Mouse (Mus musculus) left cerebral cortex, adult 11 months (tissue): ENCODE measurements around the gene Plcb3.

Experiments
- DNase-seq: peaks from one replicate; pipeline ENCODE4 v3.0.0; 2022; ENCODE audit warnings: low spot score

The Plcb3 gene

DNA sequence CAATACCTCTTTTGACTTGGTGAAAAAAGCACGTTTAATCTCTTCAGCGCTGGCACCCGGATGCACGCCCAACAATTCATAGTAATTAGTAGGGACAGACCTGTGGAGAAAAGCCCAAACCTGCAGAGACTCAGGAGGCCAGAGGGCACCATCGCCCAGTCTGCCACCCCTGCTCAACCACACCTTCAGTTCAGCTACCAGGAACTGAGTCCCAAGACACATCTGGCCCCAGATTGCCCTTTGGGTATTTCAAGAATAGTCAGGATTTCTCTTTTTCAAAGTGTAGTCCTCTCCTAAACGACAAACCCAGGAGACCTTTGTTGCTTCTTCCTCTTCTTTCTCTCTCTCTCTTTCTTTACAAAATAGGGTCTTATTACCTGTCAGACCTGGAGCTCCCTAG lies 14.4 kb upstream of the Plcb3 start:
- no peak for DNase-seq

DNA sequence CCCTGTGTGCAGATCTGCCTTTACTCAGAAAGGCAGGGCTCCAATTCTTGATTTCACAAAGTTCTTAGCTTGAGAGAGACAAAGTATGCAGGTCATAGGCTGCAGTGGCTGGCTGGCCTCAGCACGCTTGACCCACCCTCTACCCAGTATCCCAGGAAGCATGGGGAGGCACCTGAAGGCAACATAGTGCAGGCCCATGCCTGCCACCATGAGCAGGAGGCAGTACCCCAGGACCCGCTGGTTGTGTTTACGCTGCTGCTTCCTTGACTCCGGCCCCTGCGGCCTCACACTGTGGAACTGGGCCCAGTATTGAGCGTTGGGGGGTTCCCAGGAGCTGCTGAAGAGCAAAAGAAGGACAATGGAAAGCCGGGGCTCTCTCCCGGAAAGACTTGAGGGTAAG lies 13.0 kb upstream of the Plcb3 start:
- no peak for DNase-seq

DNA sequence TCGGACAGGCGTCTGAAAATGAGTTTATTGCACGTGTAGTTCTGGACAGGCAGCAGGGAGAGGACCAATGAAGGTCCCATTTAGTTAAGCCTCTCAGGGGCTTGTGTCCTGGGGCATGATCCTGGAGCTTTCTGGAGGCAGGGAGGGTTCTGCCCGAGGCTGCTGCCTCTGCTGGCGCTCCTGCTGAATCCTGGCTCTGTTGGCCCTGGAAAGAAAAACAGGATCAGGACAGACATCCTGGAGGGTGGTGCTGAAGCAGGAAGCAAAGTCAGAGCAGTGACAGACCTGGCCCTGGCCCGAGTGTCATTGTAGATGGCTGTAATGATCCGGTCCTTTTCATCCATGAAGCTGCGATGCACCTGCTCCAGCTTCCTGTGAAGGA lies 11.6 kb upstream of the Plcb3 start:
- DNase-seq, result no peak

DNA sequence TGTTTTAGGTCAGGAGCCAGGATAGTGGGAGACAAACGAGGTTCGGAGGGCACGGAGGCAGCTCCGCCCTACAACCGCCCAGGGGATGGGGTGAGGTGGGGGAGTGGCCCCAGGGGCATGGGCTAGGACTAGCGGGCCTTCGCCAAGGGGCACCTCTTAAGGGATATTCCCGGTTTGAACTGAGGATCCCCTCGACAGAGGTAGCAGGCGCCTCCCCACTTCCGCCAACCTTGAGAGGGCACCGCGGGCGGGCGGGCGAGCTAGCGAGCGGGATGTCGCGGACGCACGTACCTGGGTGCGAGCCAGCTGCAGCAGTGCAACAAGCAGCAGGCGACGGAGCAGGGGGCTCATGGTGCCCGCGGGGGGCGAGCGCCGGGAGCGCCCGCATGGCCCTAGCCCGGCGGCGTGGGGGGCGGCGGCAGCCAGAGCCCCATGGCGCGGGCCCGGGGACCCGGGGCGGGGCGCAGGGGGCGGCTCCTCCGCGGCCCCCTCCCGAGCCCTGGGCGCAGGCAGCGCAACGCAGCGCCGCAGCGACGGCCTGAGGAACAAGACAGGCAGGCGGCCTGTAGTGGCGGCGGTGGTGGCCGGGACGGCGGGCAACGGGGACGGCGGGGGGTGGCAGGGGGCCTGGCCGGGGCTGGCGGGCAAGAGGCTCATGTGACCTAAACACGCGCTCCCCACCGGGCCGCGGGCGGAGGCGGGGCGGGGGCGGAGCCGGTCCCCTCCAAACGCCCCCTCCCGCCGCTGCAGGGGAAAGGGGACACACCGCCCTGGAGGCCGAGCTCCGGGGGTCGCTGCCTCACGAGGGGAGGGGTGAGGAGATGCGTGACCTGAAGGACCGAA lies 11.0 kb upstream of the Plcb3 start, which contains the start of gene Vegfb:
Vegfb (minus strand) TSS at position 591 of the 843 bp plus-strand sequence.
- no peak for DNase-seq

DNA sequence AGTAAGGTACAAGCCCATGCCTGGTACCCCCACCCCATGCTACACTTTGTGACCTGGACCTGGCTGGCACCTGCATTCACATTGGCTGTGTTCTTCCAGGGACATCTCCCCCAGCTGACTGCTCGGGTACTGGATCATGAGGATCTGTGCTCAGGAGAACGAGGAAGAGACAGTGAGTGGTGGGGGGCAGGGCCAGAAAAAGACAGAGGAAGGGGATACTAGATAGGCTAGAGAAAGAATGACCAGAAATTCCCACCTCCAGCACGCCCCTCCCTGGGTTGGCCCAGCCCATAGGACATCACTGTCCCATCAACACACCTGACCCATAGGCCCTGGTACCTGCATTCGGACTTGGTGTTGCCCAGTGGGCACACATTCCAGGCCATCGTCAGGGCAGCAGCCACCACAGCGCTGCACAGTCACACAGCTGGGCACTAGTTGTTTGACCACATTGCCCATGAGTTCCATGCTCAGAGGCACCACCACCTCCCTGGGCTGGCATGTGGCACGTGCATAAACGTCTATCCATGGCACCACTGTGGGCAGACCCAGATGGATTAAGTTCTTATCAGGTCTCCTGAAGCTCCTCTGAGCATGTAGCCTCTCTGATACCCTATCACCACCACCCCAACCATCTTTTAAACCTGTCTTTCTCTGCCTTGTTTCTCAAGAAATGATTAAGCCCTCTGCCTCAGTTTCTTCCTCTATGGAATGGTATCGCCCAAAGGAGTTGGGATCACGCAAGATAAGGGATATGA lies 9.9 kb upstream of the Plcb3 start:
- no peak for DNase-seq

DNA sequence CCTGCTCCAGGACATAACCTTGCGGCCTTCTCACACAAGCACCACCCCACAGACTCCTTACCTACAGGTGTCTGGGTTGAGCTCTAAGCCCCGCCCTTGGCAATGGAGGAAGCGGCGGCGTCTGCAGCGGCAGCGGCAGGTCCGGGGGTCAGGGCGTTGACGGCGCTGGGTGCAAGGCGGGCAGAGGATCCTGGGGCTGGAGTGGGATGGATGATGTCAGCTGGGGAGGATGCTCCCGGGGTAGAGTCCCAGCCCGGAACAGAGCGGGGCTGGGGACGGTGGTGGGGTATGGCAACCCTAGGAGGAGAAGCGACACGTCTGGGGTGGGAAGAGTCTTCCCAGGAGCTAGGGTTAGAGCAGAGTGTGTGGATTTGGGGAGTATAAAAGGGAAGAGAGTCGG lies 9.0 kb upstream of the Plcb3 start:
- no peak for DNase-seq

DNA sequence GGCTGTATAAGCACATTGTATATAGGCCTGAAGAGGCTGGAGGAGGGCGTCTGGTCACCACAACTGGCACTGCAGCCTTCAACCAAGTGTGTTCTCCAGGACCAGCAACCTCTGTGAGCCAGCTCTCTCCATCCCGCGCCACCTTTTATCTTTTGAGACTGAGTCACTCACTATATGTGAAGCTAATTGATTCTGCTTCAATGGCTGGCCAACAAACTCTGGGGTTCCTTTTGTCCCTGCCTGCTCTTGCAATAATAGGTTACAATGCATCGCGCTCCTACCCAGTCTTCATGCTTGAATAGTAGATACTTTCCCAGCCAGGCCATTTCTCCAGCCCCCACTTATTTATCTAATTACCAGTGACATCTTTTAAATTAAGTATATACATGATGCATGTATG lies 7.4 kb upstream of the Plcb3 start:
- DNase-seq, result no peak

DNA sequence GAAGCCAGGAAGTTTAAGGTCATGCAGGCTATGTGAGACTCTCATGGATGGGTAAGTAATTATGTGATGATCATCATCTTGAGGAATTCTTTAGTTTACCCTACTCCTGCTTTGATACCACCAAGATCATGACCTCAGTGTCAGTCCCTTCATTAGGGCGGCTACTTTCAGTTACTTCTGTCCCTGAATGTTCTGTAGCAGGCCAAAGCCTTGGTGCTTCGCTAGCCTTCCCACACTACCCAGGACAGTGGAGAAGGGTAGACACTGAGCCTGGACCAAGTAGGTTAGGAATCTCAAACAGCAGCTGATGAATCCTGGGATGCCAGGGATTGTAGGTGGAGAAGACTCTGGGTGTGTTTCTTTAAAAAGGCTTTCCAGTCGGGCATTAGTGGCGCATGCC lies 5.2 kb upstream of the Plcb3 start:
- no peak for DNase-seq

DNA sequence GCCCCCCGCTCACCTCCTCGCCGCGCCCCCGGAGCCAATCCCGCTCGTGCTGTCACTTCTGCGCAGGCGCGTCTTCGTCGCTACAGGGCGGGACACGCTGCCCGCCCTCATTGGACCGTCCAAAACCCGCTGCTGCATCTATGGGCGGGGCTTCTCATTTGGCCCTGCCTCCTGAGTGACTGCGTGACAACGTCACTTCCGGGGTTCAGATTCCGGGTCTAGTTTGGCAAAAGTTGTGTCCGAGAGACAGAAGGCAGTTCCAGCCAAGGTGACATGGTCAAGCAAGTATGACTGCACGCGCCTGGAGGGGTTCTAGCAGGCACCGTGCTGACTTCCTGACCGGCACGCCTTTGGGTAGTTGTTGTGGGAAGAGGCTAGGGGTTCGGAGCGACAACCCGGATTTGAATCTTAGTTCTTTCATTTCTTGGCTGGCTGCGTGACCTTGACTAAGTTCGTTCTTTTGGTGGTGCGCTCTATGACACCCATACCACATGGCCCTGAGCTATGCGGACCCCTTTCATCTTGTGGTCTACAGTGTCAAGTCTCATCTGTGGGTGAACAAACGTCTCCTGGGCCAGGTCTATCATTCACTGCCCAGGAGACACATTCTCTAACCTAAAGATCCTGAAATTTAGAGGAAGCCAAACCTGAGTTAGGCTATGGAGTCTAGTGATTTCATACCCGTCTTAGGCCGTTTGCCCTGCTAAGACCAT lies 4.3 kb upstream of the Plcb3 start, which contains the start of gene Fkbp2:
Fkbp2 (minus strand) TSS at position 121 of the 713 bp plus-strand sequence.
- peak; percentile 98 for DNase-seq

DNA sequence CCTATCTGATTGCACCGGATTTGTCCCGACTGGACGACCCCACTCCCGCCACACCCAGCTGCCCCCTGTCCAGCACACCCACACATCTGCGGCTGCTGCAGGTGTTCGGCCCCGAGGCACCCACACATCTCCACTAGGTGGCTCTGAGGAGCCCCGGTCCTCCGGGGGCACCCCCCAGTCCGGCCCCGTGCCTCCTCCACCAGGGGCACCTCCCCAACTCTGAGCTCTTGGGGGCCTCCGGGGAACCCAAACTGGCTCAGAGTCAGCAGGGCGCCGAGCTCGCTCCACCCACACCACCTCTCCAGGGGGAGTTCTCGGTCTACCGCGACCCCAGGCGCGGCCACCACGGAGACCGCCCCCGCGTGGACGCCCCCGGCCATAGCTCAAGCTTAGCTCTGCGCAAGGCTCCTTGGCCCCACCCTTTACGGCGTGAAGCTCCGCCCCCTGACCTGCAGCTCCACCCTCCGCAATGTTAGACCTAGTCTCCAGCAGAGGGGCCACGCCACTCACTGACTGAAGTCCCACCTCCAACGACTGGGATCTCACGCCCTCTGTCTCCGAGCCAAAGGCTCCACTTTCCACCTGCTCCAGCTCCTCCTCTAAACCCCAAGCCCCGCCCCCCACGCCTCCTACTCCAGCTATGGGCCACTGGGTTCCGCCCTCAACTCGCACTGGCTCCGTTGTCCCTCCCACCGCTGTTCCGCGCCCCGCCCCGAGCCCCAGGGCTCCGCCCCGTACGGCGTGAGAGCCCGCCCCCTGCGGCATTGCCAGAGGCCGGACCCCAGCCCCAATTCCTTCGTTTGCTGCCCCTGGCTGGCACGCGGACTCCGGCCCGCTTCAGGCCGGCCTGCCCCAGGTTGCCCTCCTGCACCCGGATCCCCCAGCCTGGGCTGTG lies 3.5 kb upstream of the Plcb3 start:
- peak; percentile 98 for DNase-seq

DNA sequence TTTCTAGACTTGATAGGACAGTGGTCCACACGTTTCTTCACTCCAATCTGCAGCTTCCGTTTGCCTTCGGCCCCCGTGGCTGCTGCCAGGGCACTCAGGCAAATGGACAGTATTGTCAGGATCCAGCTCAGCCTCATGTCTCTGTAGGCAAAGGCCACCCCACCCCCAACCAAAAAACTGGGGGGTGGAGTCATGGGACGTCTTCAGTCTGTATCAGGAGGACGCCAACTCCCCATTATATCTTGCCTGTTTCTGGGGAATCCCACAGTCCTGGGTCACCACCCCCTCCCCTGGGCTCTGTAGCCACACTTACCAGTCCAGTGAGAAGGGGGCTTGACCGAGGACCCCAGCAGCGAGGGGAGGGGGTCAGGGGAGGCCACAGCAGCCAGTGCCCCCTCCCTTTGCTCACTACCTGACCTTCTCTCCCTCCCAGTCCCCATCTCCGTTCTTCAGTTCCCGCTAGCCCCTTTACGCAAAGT lies 2.8 kb upstream of the Plcb3 start:
- DNase-seq, result no peak

DNA sequence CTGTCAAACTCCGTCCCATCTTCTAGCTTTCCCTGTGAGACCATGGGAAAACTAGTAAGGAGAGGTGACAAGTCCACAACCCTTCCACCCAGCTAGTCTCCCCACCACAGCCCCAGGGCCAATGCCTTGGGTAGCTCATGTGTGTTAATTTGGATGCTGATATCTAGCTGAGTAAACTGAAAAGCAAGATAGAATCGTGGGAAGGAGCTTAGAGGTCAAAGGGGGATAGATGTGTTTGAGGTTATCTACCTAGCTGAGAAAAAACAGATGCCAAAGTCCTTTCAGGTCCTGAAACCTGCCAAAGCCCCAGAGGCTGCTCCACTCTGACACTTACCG lies 2.3 kb upstream of the Plcb3 start:
- no peak for DNase-seq

DNA sequence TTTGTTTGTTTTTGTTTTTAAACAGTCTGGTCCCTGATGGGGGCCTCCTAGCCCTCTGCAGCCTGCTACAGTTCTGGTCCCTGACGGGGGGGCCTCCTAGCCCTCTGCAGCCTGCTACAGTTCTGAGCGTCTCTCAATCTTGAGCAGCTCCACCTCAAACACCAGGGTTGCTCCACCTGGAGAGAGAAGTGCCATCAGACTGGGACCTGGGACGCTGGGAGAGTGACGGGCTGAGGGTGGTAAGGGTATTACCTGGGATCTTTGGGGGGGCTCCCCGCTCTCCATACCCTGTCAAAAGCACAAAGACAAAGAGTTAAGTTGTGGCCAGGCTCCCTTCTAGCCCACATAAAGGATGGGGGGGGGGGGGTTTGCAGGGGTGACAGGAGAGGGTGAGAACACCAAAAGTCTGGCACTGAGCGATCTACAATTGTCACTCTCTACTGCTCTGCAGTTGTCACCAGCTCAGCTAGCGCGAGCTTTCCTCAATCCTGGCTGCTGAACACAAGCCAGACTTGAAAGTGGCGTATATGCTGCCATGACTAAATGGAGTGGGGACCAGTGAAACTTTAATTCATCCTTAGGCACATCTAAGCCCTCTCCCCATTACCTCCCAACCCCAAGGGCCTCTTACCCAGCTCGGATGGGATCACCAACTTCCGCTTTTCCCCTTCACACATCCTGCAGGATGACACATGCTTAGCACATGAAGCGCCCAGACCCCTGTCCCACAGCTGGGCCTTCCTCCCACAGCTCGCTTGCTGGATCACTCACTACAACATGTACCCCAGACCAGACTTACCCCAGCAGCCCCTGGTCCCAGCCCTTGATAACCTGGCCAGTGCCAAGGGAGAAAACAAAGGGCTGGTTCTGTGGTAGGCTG lies 1.7 kb upstream of the Plcb3 start:
- DNase-seq, result no peak

DNA sequence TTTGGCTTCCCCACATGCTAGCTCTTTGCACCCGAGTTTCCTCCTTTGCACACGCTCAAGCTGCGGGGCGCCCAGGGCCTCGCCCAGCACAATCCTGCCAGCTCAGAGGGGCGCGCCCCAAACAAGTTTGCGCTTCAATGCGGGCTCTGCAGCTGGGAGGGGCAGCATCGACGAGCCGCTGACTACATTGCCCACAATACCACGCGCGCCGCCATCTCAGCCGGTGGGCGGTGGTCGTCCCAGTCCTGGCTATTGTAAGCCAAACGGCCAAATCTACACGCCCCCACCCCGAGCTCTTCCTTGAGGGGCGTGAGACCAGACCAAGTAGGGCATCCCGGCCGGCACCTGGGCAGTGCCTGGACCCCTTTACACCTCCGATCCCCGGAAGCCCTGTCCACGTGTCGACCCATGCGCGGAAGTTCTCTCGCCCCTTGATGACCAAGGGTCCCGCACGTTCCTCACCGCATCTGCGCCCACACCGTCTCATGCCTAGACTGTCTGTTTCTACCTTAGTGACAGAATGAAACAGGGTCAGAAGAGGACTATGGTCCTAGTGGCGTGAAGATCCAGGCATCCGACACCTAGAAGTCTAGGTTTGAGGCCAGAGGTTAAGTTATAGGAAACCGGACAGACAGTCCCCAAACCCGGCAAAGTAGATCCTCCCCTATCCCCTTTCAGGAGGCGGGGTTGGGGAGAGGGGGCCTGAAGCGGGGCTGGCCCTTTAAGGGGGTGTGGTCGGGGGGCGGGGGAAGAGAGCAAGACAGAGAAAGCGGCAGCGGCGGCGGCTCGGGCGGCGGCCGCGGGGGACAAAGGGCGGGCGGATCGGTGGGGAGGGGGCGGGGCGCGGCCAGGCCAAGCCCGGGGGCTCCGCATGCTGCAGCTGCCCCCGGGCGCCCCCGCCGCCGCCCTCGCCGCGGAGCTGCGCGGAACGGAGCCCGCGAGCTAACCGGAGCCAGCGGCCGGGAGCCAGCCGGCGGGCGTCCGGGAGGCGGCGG lies 1.8 kb downstream of the Plcb3 start, which contains the start of gene Ppp1r14b:
Ppp1r14b (plus strand) TSS at position 758 of the 995 bp plus-strand sequence.
- DNase-seq, result no peak

DNA sequence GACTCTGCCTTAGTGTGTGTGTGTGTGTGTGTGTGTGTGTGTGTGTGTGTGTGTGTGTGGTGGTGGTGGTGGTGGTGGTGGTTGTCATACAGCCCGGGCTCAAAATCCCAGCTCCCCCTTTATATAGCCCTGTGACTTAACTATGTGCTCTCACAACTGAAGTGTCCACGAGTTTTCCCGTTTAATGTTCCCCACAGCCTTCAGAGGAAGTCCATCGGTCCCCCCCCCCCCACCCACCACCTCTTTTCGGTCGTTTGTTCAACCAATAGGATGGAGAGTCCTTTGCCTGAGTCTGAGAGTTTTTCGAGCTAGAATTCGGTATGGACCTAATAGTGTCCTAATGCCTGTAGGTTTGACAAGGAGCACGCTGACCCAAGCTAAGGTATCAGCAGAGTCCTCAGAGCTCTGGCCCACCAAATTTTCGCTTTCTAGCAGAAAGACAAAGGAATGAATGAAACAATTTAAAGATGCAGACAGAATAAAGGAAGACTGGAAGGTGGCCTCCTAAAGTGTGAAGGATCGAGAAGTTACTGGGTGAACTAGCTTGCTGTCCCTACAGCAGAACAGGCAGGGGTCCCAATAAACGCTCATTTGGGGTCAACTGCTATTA lies 2.6 kb downstream of the Plcb3 start:
- no peak for DNase-seq

DNA sequence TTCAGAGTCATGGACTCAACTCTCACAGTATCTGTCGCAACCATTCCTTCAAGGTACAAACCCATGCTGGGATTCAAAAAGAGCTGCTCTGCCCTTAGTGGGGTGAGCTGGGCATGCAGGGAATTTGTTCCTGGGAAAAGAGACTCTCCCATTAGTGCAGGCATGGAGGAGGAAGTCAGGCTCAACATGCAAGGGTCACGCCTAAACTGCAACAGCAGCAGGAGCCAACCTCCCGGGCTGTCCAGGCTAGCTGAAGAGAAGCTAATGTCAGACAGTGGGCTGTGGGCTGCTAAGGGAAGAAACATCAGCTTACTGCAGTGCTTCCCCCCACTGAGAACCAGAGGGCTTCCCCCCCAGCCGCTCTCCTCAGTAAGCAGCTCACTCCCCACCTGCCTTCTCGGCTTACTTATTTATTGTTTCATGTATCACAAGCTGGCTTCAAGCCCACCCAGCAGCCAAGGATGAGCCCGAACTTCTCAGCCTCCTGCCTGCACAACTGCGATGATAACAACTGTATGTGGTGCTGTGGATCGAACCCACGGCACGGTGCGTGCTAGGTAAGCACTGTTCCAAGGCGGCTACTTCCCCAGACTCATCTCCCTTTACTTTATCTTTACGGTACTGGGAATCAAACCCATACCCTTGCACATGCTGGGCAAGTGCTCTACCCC lies 3.9 kb downstream of the Plcb3 start:
- DNase-seq, result no peak

DNA sequence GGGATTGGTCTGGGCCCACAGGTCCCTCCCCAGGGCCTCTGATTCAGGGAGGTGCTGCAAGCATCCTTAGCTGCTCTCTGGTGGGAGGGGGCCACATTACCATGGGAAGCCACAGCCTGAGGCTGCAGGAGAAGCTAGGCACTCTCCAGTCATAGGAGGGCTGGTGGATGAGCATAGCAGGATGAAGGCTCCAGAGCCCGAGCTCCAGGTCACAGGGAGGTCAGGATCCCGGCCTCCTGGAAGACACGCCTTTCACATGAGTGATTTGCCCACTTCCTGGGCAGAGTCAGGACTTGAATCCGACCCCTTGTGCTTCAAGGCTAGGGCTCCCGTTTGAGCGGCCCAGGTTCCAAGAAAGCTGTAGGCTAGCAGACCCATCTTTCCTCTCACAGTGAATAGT lies 4.6 kb downstream of the Plcb3 start:
- no peak for DNase-seq

DNA sequence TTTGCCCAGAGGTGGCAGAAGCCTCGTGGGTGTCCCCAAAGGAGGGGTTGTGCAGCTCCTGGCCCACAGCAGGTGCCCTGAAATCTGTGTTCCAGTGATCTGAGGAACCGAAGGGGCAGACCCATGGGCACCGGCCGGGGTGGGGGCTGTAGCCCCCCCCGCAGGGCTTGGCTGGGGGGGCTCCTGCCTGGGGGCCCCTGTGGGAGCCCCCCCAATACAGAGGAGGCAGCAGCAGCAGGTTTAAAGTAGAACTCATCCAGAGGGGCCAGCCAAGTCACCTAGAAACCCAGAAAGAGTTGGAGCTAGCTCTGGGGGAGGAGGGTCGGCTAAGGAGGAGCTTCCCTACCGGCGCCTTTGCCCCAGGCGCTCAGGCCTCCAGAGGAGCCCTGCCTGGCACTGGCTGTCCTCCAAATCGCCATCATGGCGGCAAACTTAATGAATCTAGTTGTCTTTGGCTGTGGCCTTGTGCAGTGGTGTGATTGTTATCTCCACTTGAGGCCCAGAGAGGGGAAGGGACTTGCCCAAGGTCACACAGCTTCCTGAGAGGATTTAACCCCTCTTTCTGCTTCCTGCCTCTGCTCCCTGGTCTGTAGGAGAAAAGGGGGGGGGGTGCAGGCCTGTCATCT lies 5.7 kb downstream of the Plcb3 start:
- DNase-seq, result no peak
